Mouse (Mus musculus) midbrain, embryonic 14.5 days (tissue): ENCODE data around the gene Gp9. TPM values are rescaled to one million over a fixed set of nuclear protein-coding genes. Genes with fewer than 3 reads are reported as not detected.

Source experiments
- ATAC-seq: fragments of 200-750 bp; cut with Nextera tagmentation; 2 replicates; pipeline ENCODE4 v1.8.0; 2017; ENCODE audit warnings: moderate number of reproducible peaks, moderate library complexity; ENCODE audit not compliant: low FRiP score, low TSS enrichment
- DNase-seq: peaks from one replicate; pipeline ENCODE4 v3.0.0-alpha.2; 2015
- H3K27ac ChIP-seq: fragments of 300-500 bp; sonication (generic); replicated peaks from 2 replicates; pipeline ENCODE4 v1.5.1; 2014; ENCODE audit warnings: mild to moderate bottlenecking, low read depth, low read length, moderate library complexity
- H3K27me3 ChIP-seq: fragments of 300-500 bp; sonication (generic); 2 replicates; pipeline ENCODE4 v1.6.1; 2014; ENCODE audit warnings: low read length, control low read depth, mixed read lengths; ENCODE audit not compliant: control insufficient read depth, insufficient read depth
- H3K36me3 ChIP-seq: fragments of 300-500 bp; sonication (generic); 2 replicates; pipeline ENCODE4 v1.6.1; 2014; ENCODE audit warnings: low read length, control low read depth; ENCODE audit not compliant: control insufficient read depth, insufficient read depth
- H3K4me1 ChIP-seq: fragments of 300-500 bp; sonication (generic); 2 replicates; pipeline ENCODE4 v1.6.1; 2014; ENCODE audit warnings: mild to moderate bottlenecking, antibody characterized with exemption, low read length, control low read depth; ENCODE audit not compliant: control insufficient read depth, insufficient read depth
- H3K4me2 ChIP-seq: fragments of 300-500 bp; sonication (generic); 2 replicates; pipeline ENCODE4 v1.6.1; 2014; ENCODE audit warnings: mild to moderate bottlenecking, low read length, moderate library complexity
- H3K4me3 ChIP-seq: fragments of 300-500 bp; sonication (generic); replicated peaks from 2 replicates; pipeline ENCODE4 v1.5.1; 2014; ENCODE audit warnings: low read depth, low read length
- H3K9ac ChIP-seq: fragments of 300-500 bp; sonication (generic); replicated peaks from 2 replicates; pipeline ENCODE4 v1.6.1; 2014; ENCODE audit warnings: mild to moderate bottlenecking, low read length, moderate library complexity
- H3K9me3 ChIP-seq: fragments of 300-500 bp; sonication (generic); 2 replicates; pipeline ENCODE4 v1.6.1; 2016; ENCODE audit warnings: low read length, control low read depth, mixed read lengths; ENCODE audit not compliant: control insufficient read depth
- WGBS: fragments of 180-500 bp; shearing (Covaris S2); extraction: QIAGEN DNeasy Blood & Tissue Kit; methylation state at CpG from one replicate; pipeline ENCODE4 v1.1.7; 2014; 5-methylcytosine and 5-hydroxymethylcytosine counted together
- polyA plus RNA-seq: library from polyadenylated mRNA; unstranded; fragments of >200 nt; fragmentation: Nextera tagmentation; extraction: Ambion mirVana; gene quantifications from 2 replicates; pipeline ENCODE4 v1.2.1, GENCODE M21; 2014

Gp9 gene
- polyA plus RNA-seq, 1 experiment from 2014 or later = 0.66 TPM

- no peak overlapping the region for H3K9ac ChIP-seq
- no peaks in the 10 kb centered on the region for H3K9me3 ChIP-seq
- ATAC-seq (no peak), DNase-seq (no peak)
- H3K27ac ChIP-seq = no peak overlapping the region
- no peak overlapping the region for H3K4me2 ChIP-seq
- H3K4me1 ChIP-seq = peaks cover 10% of the 10 kb centered on the region
- H3K27me3 ChIP-seq = no peaks in the 10 kb centered on the region
- H3K36me3 ChIP-seq = peaks cover 14% of the 10 kb centered on the region
- H3K4me3 ChIP-seq = no peak overlapping the region
- 93% methylated on average over 9 of the region's 9 CpGs for WGBS
Measured at GRCm38 (mm10) chr6:87788266-87788895, 10.5 kb downstream of the Gp9 start.

GRCm38 (mm10) chr6:87788896-87789587, 11.2 kb downstream of the Gp9 start:
- peak overlapping the region; percentile 41 for H3K27ac ChIP-seq
- H3K4me2 ChIP-seq = no peak overlapping the region
- H3K9me3 ChIP-seq = no peaks in the 10 kb centered on the region
- H3K4me3 ChIP-seq = no peak overlapping the region
- peaks cover 18% of the 10 kb centered on the region for H3K36me3 ChIP-seq
- WGBS = 33% methylated on average over 5 of the region's 5 CpGs
- no peak overlapping the region for H3K9ac ChIP-seq
- no peaks in the 10 kb centered on the region for H3K27me3 ChIP-seq
- H3K4me1 ChIP-seq = peaks cover 10% of the 10 kb centered on the region
- 0 out of 2 replicates have a peak, but pooled peaks have one; percentile 17 for ATAC-seq
- peak; percentile 72 for DNase-seq

- WGBS = 96% methylated on average over 6 of the region's 6 CpGs
- Histone ChIP-seq H3K4me1 (peaks cover 10% of the 10 kb centered on the region), H3K4me3 (no peak overlapping the region), H3K27ac (0 out of 2 replicates have a peak overlapping the region, but pooled peaks have one; percentile 41), H3K27me3 (no peaks in the 10 kb centered on the region), H3K9me3 (no peaks in the 10 kb centered on the region), H3K4me2 (no peak overlapping the region), H3K36me3 (peaks cover 18% of the 10 kb centered on the region), H3K9ac (no peak overlapping the region)
- DNase-seq = no peak
- no peak for ATAC-seq
Measured at GRCm38 (mm10) chr6:87789791-87790190, 11.9 kb downstream of the Gp9 start.

GRCm38 (mm10) chr6:87790779-87791480, 13.1 kb downstream of the Gp9 start:
- no peak for DNase-seq

GRCm38 (mm10) chr6:87791826-87792225, 14.0 kb downstream of the Gp9 start:
- H3K4me1 ChIP-seq = peaks cover 10% of the 10 kb centered on the region
- 98% methylated on average over 5 of the region's 5 CpGs for WGBS
- H3K9ac ChIP-seq = no peak overlapping the region
- DNase-seq (no peak), ATAC-seq (no peak)
- no peak overlapping the region for H3K27ac ChIP-seq
- peaks cover 18% of the 10 kb centered on the region for H3K36me3 ChIP-seq
- H3K27me3 ChIP-seq = no peaks in the 10 kb centered on the region
- H3K4me3 ChIP-seq = no peak overlapping the region
- H3K9me3 ChIP-seq = no peaks in the 10 kb centered on the region
- no peak overlapping the region for H3K4me2 ChIP-seq

More at GRCm38 (mm10) chr6:87790779-87791480, 13.1 kb downstream of the Gp9 start:
- no peak overlapping the region for H3K27ac ChIP-seq
- H3K4me1 ChIP-seq = peaks cover 10% of the 10 kb centered on the region
- WGBS = 75% methylated on average over 7 of the region's 7 CpGs
- no peaks in the 10 kb centered on the region for H3K9me3 ChIP-seq
- H3K4me2 ChIP-seq = no peak overlapping the region
- peaks cover 18% of the 10 kb centered on the region for H3K36me3 ChIP-seq
- no peak for ATAC-seq
- H3K27me3 ChIP-seq = no peaks in the 10 kb centered on the region
- H3K9ac ChIP-seq = no peak overlapping the region
- no peak overlapping the region for H3K4me3 ChIP-seq

- Histone ChIP-seq H3K4me1 (peaks cover 8% of the 10 kb centered on the region), H3K4me2 (no peak overlapping the region), H3K27me3 (no peaks in the 10 kb centered on the region), H3K4me3 (no peak overlapping the region), H3K9me3 (no peaks in the 10 kb centered on the region), H3K27ac (no peak overlapping the region), H3K36me3 (peaks cover 18% of the 10 kb centered on the region), H3K9ac (no peak overlapping the region)
- DNase-seq (no peak), ATAC-seq (no peak)
- 95% methylated on average over 10 of the region's 10 CpGs for WGBS
Measured at GRCm38 (mm10) chr6:87793821-87794510, 16.1 kb downstream of the Gp9 start.

GRCm38 (mm10) chr6:87795385-87796150, 17.7 kb downstream of the Gp9 start:
- no peak overlapping the region for H3K4me2 ChIP-seq
- no peaks in the 10 kb centered on the region for H3K4me1 ChIP-seq
- no peak overlapping the region for H3K9ac ChIP-seq
- DNase-seq = no peak
- no peak for ATAC-seq
- WGBS = 58% methylated on average over 6 of the region's 6 CpGs
- H3K9me3 ChIP-seq = no peaks in the 10 kb centered on the region
- H3K36me3 ChIP-seq = peaks cover 18% of the 10 kb centered on the region
- H3K4me3 ChIP-seq = no peak overlapping the region
- no peak overlapping the region for H3K27ac ChIP-seq
- H3K27me3 ChIP-seq = no peaks in the 10 kb centered on the region
